Mouse (Mus musculus) liver, embryonic 11.5 days (tissue): Measurements from ENCODE around the gene Tyw5. TPM values are rescaled to one million over a fixed set of nuclear protein-coding genes. Genes with fewer than 3 reads are reported as not detected.

Source experiments
- ATAC-seq: fragments of 200-750 bp; cut with Nextera tagmentation; replicated peaks from 2 replicates; pipeline ENCODE4 v1.8.0; 2017; ENCODE audit warnings: moderate number of reproducible peaks, mild to moderate bottlenecking, moderate TSS enrichment, moderate library complexity; ENCODE audit not compliant: low FRiP score
- DNase-seq: peaks from one replicate; pipeline ENCODE4 v3.0.0-alpha.2; 2017; ENCODE audit warnings: low spot score
- H3K27ac ChIP-seq: fragments of 300-500 bp; sonication (generic); 2 replicates; pipeline ENCODE4 v1.5.1; 2014; ENCODE audit warnings: mild to moderate bottlenecking, low read depth, low read length, control low read depth
- H3K27me3 ChIP-seq: fragments of 300-500 bp; sonication (generic); replicated peaks from 2 replicates; pipeline ENCODE4 v1.6.1; 2014; ENCODE audit warnings: low read length, mixed read lengths; ENCODE audit not compliant: control insufficient read depth, insufficient read depth
- H3K36me3 ChIP-seq: fragments of 300-500 bp; sonication (generic); 2 replicates; pipeline ENCODE4 v1.6.1; 2014; ENCODE audit warnings: mild to moderate bottlenecking, low read length, moderate library complexity, mixed read lengths; ENCODE audit not compliant: control insufficient read depth, insufficient read depth
- H3K4me1 ChIP-seq: fragments of 300-500 bp; sonication (generic); replicated peaks from 2 replicates; pipeline ENCODE4 v1.6.1; 2014; ENCODE audit warnings: low read length, mixed read lengths; ENCODE audit not compliant: control insufficient read depth, insufficient read depth
- H3K4me2 ChIP-seq: fragments of 300-500 bp; sonication (generic); 2 replicates; pipeline ENCODE4 v1.6.1; 2014; ENCODE audit warnings: mild to moderate bottlenecking, control low read depth, moderate library complexity
- H3K4me3 ChIP-seq: fragments of 300-500 bp; sonication (generic); 2 replicates; pipeline ENCODE4 v1.5.1; 2014; ENCODE audit warnings: low read depth, low read length, control low read depth
- H3K9ac ChIP-seq: fragments of 300-500 bp; sonication (generic); 2 replicates; pipeline ENCODE4 v1.6.1; 2014; ENCODE audit warnings: low read depth, low read length, control low read depth
- H3K9me3 ChIP-seq: fragments of 300-500 bp; sonication (generic); 2 replicates; pipeline ENCODE4 v1.6.1; 2016; ENCODE audit warnings: low read length, inconsistent platforms, mixed read lengths; ENCODE audit not compliant: control insufficient read depth
- WGBS: fragments of 180-500 bp; shearing (Covaris S2); extraction: QIAGEN DNeasy Blood & Tissue Kit; methylation state at CpG from one replicate; pipeline ENCODE4 v1.1.7; 2014; 5-methylcytosine and 5-hydroxymethylcytosine counted together
- polyA plus RNA-seq: library from polyadenylated mRNA; unstranded; fragments of >200 nt; fragmentation: Nextera tagmentation; extraction: Ambion mirVana; gene quantifications from 2 replicates; pipeline ENCODE4 v1.2.1, GENCODE M21; 2014

Tyw5 gene
- polyA plus RNA-seq = 27.1 and 27.5 TPM in 2 replicates

GRCm38 (mm10) chr1:57406187-57407151, at the start of gene Tyw5, which contains the start of gene Maip1:
TSS of gene Tyw5 (minus strand) at chr1:57407101.
TSS of gene Maip1 (plus strand) at chr1:57406328.
- Histone ChIP-seq H3K4me1 (peaks cover 6% of the 10 kb centered on the region), H3K27ac (peak within 1 kb of the TSS; percentile 91), H3K4me3 (peak within 1 kb of the TSS; percentile 89), H3K27me3 (no peaks in the 10 kb centered on the region), H3K4me2 (peak within 1 kb of the TSS; percentile 88), H3K9ac (peak within 1 kb of the TSS; percentile 95), H3K9me3 (no peaks in the 10 kb centered on the region), H3K36me3 (no peaks in the 10 kb centered on the region)
- peak; percentile 89 for ATAC-seq
- 0% methylated on average over 72 of the region's 72 CpGs for WGBS
- peak; percentile 88 for DNase-seq

GRCm38 (mm10) chr1:57450241-57450640, 43.3 kb upstream of the Tyw5 start:
- WGBS = 84% methylated on average over 1 of the region's 1 CpGs
- DNase-seq = no peak
- H3K9me3 ChIP-seq = no peaks in the 10 kb centered on the region

DNA sequence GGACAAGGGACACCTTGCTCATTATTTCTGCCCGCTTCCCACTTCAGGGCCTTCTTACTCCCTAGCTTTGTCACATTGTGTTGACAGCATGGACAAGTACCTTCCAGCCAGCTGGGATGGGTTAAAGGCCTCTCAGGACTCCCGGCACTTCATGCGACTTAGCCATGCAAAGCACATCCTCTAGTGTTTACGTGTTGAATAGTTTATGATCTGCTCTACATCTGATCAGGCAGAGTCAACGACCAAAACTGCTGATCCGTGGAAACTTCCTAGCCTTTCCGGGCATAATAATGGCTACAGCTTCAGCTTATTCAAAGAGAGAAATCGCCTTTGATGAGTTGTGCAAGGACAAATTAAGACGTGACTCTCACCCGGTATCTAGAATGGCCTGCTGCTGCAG, 38.8 kb upstream of the Tyw5 start:
- no peak overlapping the region for H3K9ac ChIP-seq
- ATAC-seq = no peak
- H3K9me3 ChIP-seq = no peaks in the 10 kb centered on the region
- no peak for DNase-seq
- WGBS = 81% methylated on average over 10 of the region's 10 CpGs
- no peaks in the 10 kb centered on the region for H3K27me3 ChIP-seq
- no peaks in the 10 kb centered on the region for H3K4me1 ChIP-seq
- H3K36me3 ChIP-seq = no peaks in the 10 kb centered on the region
- no peak overlapping the region for H3K27ac ChIP-seq
- no peak overlapping the region for H3K4me2 ChIP-seq
- no peak overlapping the region for H3K4me3 ChIP-seq

More at GRCm38 (mm10) chr1:57450241-57450640, 43.3 kb upstream of the Tyw5 start:
- H3K9ac ChIP-seq = no peak overlapping the region
- H3K4me1 ChIP-seq = no peaks in the 10 kb centered on the region
- ATAC-seq = no peak
- no peaks in the 10 kb centered on the region for H3K36me3 ChIP-seq
- H3K27me3 ChIP-seq = no peaks in the 10 kb centered on the region
- no peak overlapping the region for H3K4me3 ChIP-seq
- H3K27ac ChIP-seq = no peak overlapping the region
- no peak overlapping the region for H3K4me2 ChIP-seq

- Histone ChIP-seq H3K27me3 (no peaks in the 10 kb centered on the region), H3K4me3 (no peak overlapping the region), H3K36me3 (no peaks in the 10 kb centered on the region), H3K4me2 (no peak overlapping the region), H3K27ac (no peak overlapping the region), H3K9ac (no peak overlapping the region), H3K4me1 (no peaks in the 10 kb centered on the region), H3K9me3 (no peaks in the 10 kb centered on the region)
- WGBS = 47% methylated on average over 4 of the region's 4 CpGs
- ATAC-seq (no peak), DNase-seq (no peak)
Measured at GRCm38 (mm10) chr1:57440771-57441170, 33.9 kb upstream of the Tyw5 start.

- ATAC-seq (no peak), DNase-seq (no peak)
- H3K27me3 ChIP-seq = no peaks in the 10 kb centered on the region
Measured at GRCm38 (mm10) chr1:57439026-57439425, 32.1 kb upstream of the Tyw5 start.

GRCm38 (mm10) chr1:57436954-57437353, 30.1 kb upstream of the Tyw5 start:
- H3K27ac ChIP-seq = no peak overlapping the region; the same call in 1 of the 2 replicates

More at GRCm38 (mm10) chr1:57439026-57439425, 32.1 kb upstream of the Tyw5 start:
- Histone ChIP-seq H3K36me3 (no peaks in the 10 kb centered on the region), H3K9me3 (no peaks in the 10 kb centered on the region), H3K4me2 (no peak overlapping the region), H3K9ac (no peak overlapping the region), H3K4me3 (no peak overlapping the region), H3K4me1 (no peaks in the 10 kb centered on the region), H3K27ac (no peak overlapping the region)
- 70% methylated on average over 6 of the region's 6 CpGs for WGBS

GRCm38 (mm10) chr1:57436408-57436807, 29.5 kb upstream of the Tyw5 start:
- H3K4me1 ChIP-seq = no peaks in the 10 kb centered on the region
- H3K27ac ChIP-seq = no peak overlapping the region; the same call in 1 of the 2 replicates
- 34% methylated on average over 9 of the region's 9 CpGs for WGBS
- H3K9ac ChIP-seq = no peak overlapping the region
- H3K36me3 ChIP-seq = no peaks in the 10 kb centered on the region
- no peaks in the 10 kb centered on the region for H3K27me3 ChIP-seq
- H3K4me3 ChIP-seq = no peak overlapping the region
- no peak for DNase-seq
- peak; percentile 71; the same call in 1 of the 2 replicates for ATAC-seq
- peak overlapping the region; percentile 49 for H3K4me2 ChIP-seq
- no peaks in the 10 kb centered on the region for H3K9me3 ChIP-seq

More at GRCm38 (mm10) chr1:57436954-57437353, 30.1 kb upstream of the Tyw5 start:
- no peaks in the 10 kb centered on the region for H3K36me3 ChIP-seq
- peak overlapping the region; percentile 49 for H3K4me2 ChIP-seq
- DNase-seq (no peak), ATAC-seq (no peak)
- no peaks in the 10 kb centered on the region for H3K27me3 ChIP-seq
- H3K9me3 ChIP-seq = no peaks in the 10 kb centered on the region
- H3K9ac ChIP-seq = no peak overlapping the region
- H3K4me3 ChIP-seq = no peak overlapping the region
- no peaks in the 10 kb centered on the region for H3K4me1 ChIP-seq
- 38% methylated on average over 9 of the region's 9 CpGs for WGBS

- no peak overlapping the region for H3K27ac ChIP-seq
- no peaks in the 10 kb centered on the region for H3K4me1 ChIP-seq
- no peaks in the 10 kb centered on the region for H3K27me3 ChIP-seq
- 88% methylated on average over 7 of the region's 7 CpGs for WGBS
- no peak overlapping the region for H3K4me2 ChIP-seq
- no peaks in the 10 kb centered on the region for H3K9me3 ChIP-seq
- no peak overlapping the region for H3K9ac ChIP-seq
- no peaks in the 10 kb centered on the region for H3K36me3 ChIP-seq
- ATAC-seq (no peak), DNase-seq (no peak)
- H3K4me3 ChIP-seq = no peak overlapping the region
Measured at GRCm38 (mm10) chr1:57433141-57433540, 26.2 kb upstream of the Tyw5 start.
